Mouse (Mus musculus): ENCODE data around the gene Acp7. TPM values are rescaled to one million over a fixed set of nuclear protein-coding genes. Genes with fewer than 3 reads are reported as not detected.

The Acp7 gene
- polyA plus RNA-seq, 1 experiment from 2014 or later, result not detected

- WGBS, result 8% methylated on average over 11 of the region's 11 CpGs
- H3K4me2 ChIP-seq, result no peak overlapping the region
- H3K4me3 ChIP-seq, result no peak overlapping the region
- H3K9ac ChIP-seq, result no peak overlapping the region
- no peaks in the 10 kb centered on the region for H3K27me3 ChIP-seq
- no peaks in the 10 kb centered on the region for H3K36me3 ChIP-seq
- no peak for ATAC-seq (replicated peaks; ENCODE audit: insufficient number of reproducible peaks, insufficient read depth, low FRiP score, low read depth)
- no peaks in the 10 kb centered on the region for H3K9me3 ChIP-seq (replicated peaks)
- peaks cover 23% of the 10 kb centered on the region for H3K4me1 ChIP-seq (replicated peaks)
- H3K27ac ChIP-seq, result no peak overlapping the region
Observed at GRCm38 (mm10) chr7:28601029-28601428, 30.1 kb downstream of the Acp7 start.

DNA sequence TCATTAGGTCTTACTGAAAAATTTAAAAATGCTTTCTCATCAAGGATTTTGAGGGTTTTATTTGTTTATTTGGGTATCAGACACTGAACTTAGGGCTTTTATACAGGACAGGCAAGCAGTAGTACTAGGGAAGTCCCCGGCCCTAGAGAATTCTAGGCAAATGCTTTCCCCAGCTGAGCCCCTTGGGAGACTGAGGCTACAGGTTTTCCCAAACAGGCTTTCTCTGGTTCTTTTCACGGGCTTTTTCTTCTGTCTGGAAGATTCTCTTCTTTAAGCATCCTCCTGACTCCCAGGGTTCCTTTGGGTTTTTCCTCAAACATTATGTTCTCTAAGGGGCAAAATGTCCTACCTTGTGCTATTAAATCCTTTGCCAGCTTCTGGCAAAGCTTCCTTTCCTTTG, 32.2 kb downstream of the Acp7 start:
- no peaks in the 10 kb centered on the region for H3K27me3 ChIP-seq
- no peaks in the 10 kb centered on the region for H3K9me3 ChIP-seq (replicated peaks)
- H3K36me3 ChIP-seq, result no peaks in the 10 kb centered on the region
- ATAC-seq (replicated peaks; ENCODE audit: insufficient number of reproducible peaks, insufficient read depth, low FRiP score, low read depth), result no peak
- H3K4me2 ChIP-seq, result no peak overlapping the region
- H3K4me3 ChIP-seq, result no peak overlapping the region
- peaks cover 43% of the 10 kb centered on the region for H3K4me1 ChIP-seq (replicated peaks)
- no peak overlapping the region for H3K27ac ChIP-seq
- 70% methylated on average over 2 of the region's 2 CpGs for WGBS
- H3K9ac ChIP-seq, result no peak overlapping the region

GRCm38 (mm10) chr7:28597642-28598446, 33.3 kb downstream of the Acp7 start, which contains the start of the genes Samd4b and Pak4:
Gene Samd4b, minus strand, starts transcription at chr7:28598144.
Gene Pak4, minus strand, starts transcription at chr7:28598185.
- peak within 1 kb of the TSS; percentile 75 for H3K27ac ChIP-seq
- H3K27me3 ChIP-seq, result no peaks in the 10 kb centered on the region
- under 1% methylated on average over 66 of the region's 66 CpGs for WGBS
- no peaks in the 10 kb centered on the region for H3K36me3 ChIP-seq
- H3K4me1 ChIP-seq (replicated peaks), result peaks cover 54% of the 10 kb centered on the region
- ATAC-seq (replicated peaks; ENCODE audit: insufficient number of reproducible peaks, insufficient read depth, low FRiP score, low read depth), result peak; percentile 94
- H3K9me3 ChIP-seq (replicated peaks), result no peaks in the 10 kb centered on the region
- H3K4me2 ChIP-seq, result peak within 1 kb of the TSS; percentile 86
- H3K4me3 ChIP-seq, result peak within 1 kb of the TSS; percentile 81
- peak within 1 kb of the TSS; percentile 73 for H3K9ac ChIP-seq

- no peaks in the 10 kb centered on the region for H3K36me3 ChIP-seq
- peak overlapping the region; percentile 75; the same call in 1 of the 2 replicates for H3K27ac ChIP-seq
- ATAC-seq (replicated peaks; ENCODE audit: insufficient number of reproducible peaks, insufficient read depth, low FRiP score, low read depth), result no peak
Observed at GRCm38 (mm10) chr7:28597277-28597570, 33.9 kb downstream of the Acp7 start.

GRCm38 (mm10) chr7:28596436-28597276, 34.5 kb downstream of the Acp7 start:
- Histone ChIP-seq H3K4me3 (peak overlapping the region; percentile 81), H3K27ac (peak overlapping the region; percentile 75; the same call in 1 of the 2 replicates), H3K36me3 (no peaks in the 10 kb centered on the region), H3K4me1 (replicated peaks) (peaks cover 65% of the 10 kb centered on the region), H3K9me3 (replicated peaks) (no peaks in the 10 kb centered on the region), H3K9ac (peak overlapping the region; percentile 73), H3K27me3 (no peaks in the 10 kb centered on the region), H3K4me2 (peak overlapping the region; percentile 86)
- WGBS, result 43% methylated on average over 20 of the region's 20 CpGs
- no peak for ATAC-seq (replicated peaks; ENCODE audit: insufficient number of reproducible peaks, insufficient read depth, low FRiP score, low read depth)

More at GRCm38 (mm10) chr7:28597277-28597570, 33.9 kb downstream of the Acp7 start:
- H3K4me2 ChIP-seq, result peak overlapping the region; percentile 86
- WGBS, result 6% methylated on average over 9 of the region's 9 CpGs
- peaks cover 60% of the 10 kb centered on the region for H3K4me1 ChIP-seq (replicated peaks)
- H3K4me3 ChIP-seq, result peak overlapping the region; percentile 81
- H3K27me3 ChIP-seq, result no peaks in the 10 kb centered on the region
- no peaks in the 10 kb centered on the region for H3K9me3 ChIP-seq (replicated peaks)
- H3K9ac ChIP-seq, result peak overlapping the region; percentile 73

- WGBS, result 64% methylated on average over 8 of the region's 8 CpGs
- Histone ChIP-seq H3K4me2 (peak overlapping the region; percentile 86), H3K9ac (peak overlapping the region; percentile 25; the same call in 1 of the 2 replicates), H3K27ac (peak overlapping the region; percentile 45), H3K9me3 (replicated peaks) (no peaks in the 10 kb centered on the region), H3K27me3 (no peaks in the 10 kb centered on the region), H3K36me3 (no peaks in the 10 kb centered on the region), H3K4me1 (replicated peaks) (peaks cover 63% of the 10 kb centered on the region), H3K4me3 (peak overlapping the region; percentile 81; the same call in 1 of the 2 replicates)
- no peak for ATAC-seq (replicated peaks; ENCODE audit: insufficient number of reproducible peaks, insufficient read depth, low FRiP score, low read depth)
Observed at GRCm38 (mm10) chr7:28595751-28596435, 35.2 kb downstream of the Acp7 start.

- H3K27ac ChIP-seq, result peak overlapping the region; percentile 44
- WGBS, result 39% methylated on average over 14 of the region's 14 CpGs
- ATAC-seq (replicated peaks; ENCODE audit: insufficient number of reproducible peaks, insufficient read depth, low FRiP score, low read depth), result no peak; the same call in 1 of the 2 replicates
- peaks cover 68% of the 10 kb centered on the region for H3K4me1 ChIP-seq (replicated peaks)
- H3K36me3 ChIP-seq, result no peaks in the 10 kb centered on the region
- no peak overlapping the region for H3K4me3 ChIP-seq
- H3K27me3 ChIP-seq, result no peaks in the 10 kb centered on the region
- H3K4me2 ChIP-seq, result no peak overlapping the region
- no peaks in the 10 kb centered on the region for H3K9me3 ChIP-seq (replicated peaks)
- no peak overlapping the region for H3K9ac ChIP-seq
Observed at GRCm38 (mm10) chr7:28593206-28594111, 37.7 kb downstream of the Acp7 start.

DNA sequence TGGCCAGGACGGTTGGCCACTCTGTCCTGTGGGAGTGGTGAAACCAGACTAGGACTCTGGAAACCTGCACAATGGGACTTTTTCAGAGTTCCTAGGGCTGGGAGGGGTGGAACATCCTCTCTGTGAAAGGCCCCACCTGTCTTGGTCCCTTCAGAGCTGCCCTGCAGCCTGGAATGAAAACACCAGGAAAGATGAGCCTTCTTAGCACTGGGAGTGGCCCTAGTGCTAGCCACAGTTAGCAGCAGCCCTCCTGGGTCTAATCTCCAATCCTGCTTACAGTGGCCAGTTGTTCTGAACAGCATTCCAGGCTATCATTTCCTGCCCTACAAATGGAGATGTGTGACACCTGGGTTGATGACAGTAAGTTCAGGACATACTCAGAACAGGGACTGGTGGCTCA, 39.3 kb downstream of the Acp7 start:
- H3K27me3 ChIP-seq, result no peaks in the 10 kb centered on the region
- H3K4me2 ChIP-seq, result no peak overlapping the region
- H3K9ac ChIP-seq, result no peak overlapping the region
- peaks cover 77% of the 10 kb centered on the region for H3K4me1 ChIP-seq (replicated peaks)
- ATAC-seq (replicated peaks; ENCODE audit: insufficient number of reproducible peaks, insufficient read depth, low FRiP score, low read depth), result no peak
- H3K27ac ChIP-seq, result no peak overlapping the region
- 50% methylated on average over 1 of the region's 1 CpGs for WGBS
- H3K9me3 ChIP-seq (replicated peaks), result no peaks in the 10 kb centered on the region
- H3K36me3 ChIP-seq, result no peaks in the 10 kb centered on the region
- no peak overlapping the region for H3K4me3 ChIP-seq

DNA sequence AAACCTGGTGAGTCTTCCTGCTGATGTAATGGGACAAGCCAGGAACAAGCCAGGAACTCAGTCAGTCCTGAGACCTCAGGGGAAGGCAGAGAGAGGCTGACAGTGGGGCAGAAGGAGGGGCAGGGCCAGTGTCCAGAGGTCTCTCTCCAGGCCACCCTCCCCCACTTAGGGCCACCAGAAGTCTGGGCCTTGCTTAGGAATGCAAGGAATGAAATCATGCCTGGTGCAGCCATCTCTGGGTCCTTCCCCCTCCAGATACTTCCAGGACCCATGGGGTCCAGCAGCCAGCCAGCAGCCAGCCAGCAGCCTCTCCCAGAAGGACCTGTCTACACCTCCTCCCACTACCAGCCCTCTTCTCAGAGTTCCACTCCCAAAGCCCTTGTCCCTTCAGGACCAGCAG, 43.5 kb downstream of the Acp7 start:
- H3K4me1 ChIP-seq (replicated peaks), result peaks cover 69% of the 10 kb centered on the region
- 0 out of 2 replicates have a peak overlapping the region, but pooled peaks have one; percentile 3 for H3K4me2 ChIP-seq

More for the DNA sequence above, 43.5 kb downstream of the Acp7 start:
- peak overlapping the region; percentile 72 for H3K27ac ChIP-seq
- peak overlapping the region; percentile 11; the same call in 1 of the 2 replicates for H3K9ac ChIP-seq
- peak; percentile 36; the same call in 1 of the 2 replicates for ATAC-seq (replicated peaks; ENCODE audit: insufficient number of reproducible peaks, insufficient read depth, low FRiP score, low read depth)
- no peaks in the 10 kb centered on the region for H3K36me3 ChIP-seq
- H3K9me3 ChIP-seq (replicated peaks), result no peaks in the 10 kb centered on the region
- no peaks in the 10 kb centered on the region for H3K27me3 ChIP-seq
- H3K4me3 ChIP-seq, result no peak overlapping the region

Data from heart, embryonic 15.5 days (tissue).